Mouse (Mus musculus) liver, embryonic 15.5 days (tissue): Measurements from ENCODE around the gene Chrm4. TPM values are rescaled to one million over a fixed set of nuclear protein-coding genes. Genes with fewer than 3 reads are reported as not detected.

Experiments
- ATAC-seq: fragments of 200-750 bp; cut with Nextera tagmentation; 2 replicates; pipeline ENCODE4 v1.8.0; 2017; ENCODE audit warnings: moderate number of reproducible peaks, mild to moderate bottlenecking, moderate library complexity; ENCODE audit not compliant: insufficient read depth
- H3K27ac ChIP-seq: fragments of 300-500 bp; sonication (generic); replicated peaks from 2 replicates; pipeline ENCODE4 v1.5.1; 2015; ENCODE audit warnings: mild to moderate bottlenecking, inconsistent platforms
- H3K27me3 ChIP-seq: fragments of 300-500 bp; sonication (generic); 2 replicates; pipeline ENCODE4 v1.6.1; 2015; ENCODE audit warnings: mild to moderate bottlenecking, inconsistent platforms
- H3K36me3 ChIP-seq: fragments of 300-500 bp; sonication (generic); replicated peaks from 2 replicates; pipeline ENCODE4 v1.6.1; 2015; ENCODE audit warnings: moderate library complexity, mild to moderate bottlenecking, inconsistent platforms
- H3K4me1 ChIP-seq: fragments of 300-500 bp; sonication (generic); replicated peaks from 2 replicates; pipeline ENCODE4 v1.6.1; 2015; ENCODE audit warnings: inconsistent platforms
- H3K4me2 ChIP-seq: fragments of 300-500 bp; sonication (generic); 2 replicates; pipeline ENCODE4 v1.6.1; 2015; ENCODE audit warnings: moderate library complexity, mild to moderate bottlenecking, inconsistent platforms
- H3K4me3 ChIP-seq: fragments of 300-500 bp; sonication (generic); replicated peaks from 2 replicates; pipeline ENCODE4 v1.5.1; 2015; ENCODE audit warnings: mild to moderate bottlenecking, inconsistent platforms
- H3K9ac ChIP-seq: fragments of 300-500 bp; sonication (generic); 2 replicates; pipeline ENCODE4 v1.6.1; 2015; ENCODE audit warnings: moderate library complexity, mild to moderate bottlenecking, inconsistent platforms
- H3K9me3 ChIP-seq: fragments of 300-500 bp; sonication (generic); replicated peaks from 2 replicates; pipeline ENCODE4 v1.6.1; 2016; ENCODE audit warnings: inconsistent platforms
- WGBS: fragments of 180-500 bp; shearing (Covaris S2); methylation state at CpG from one replicate; pipeline ENCODE4 v1.1.7; 2015; ENCODE audit warnings: mixed read lengths; ENCODE audit not compliant: insufficient replicate concordance; 5-methylcytosine and 5-hydroxymethylcytosine counted together
- polyA plus RNA-seq: library from polyadenylated mRNA; unstranded; fragments of >200 nt; fragmentation: Nextera tagmentation; extraction: Ambion mirVana; gene quantifications from 2 replicates; pipeline ENCODE4 v1.2.1, GENCODE M21; 2015

The Chrm4 gene
- polyA plus RNA-seq, 1 experiment from 2014 or later: not detected

DNA sequence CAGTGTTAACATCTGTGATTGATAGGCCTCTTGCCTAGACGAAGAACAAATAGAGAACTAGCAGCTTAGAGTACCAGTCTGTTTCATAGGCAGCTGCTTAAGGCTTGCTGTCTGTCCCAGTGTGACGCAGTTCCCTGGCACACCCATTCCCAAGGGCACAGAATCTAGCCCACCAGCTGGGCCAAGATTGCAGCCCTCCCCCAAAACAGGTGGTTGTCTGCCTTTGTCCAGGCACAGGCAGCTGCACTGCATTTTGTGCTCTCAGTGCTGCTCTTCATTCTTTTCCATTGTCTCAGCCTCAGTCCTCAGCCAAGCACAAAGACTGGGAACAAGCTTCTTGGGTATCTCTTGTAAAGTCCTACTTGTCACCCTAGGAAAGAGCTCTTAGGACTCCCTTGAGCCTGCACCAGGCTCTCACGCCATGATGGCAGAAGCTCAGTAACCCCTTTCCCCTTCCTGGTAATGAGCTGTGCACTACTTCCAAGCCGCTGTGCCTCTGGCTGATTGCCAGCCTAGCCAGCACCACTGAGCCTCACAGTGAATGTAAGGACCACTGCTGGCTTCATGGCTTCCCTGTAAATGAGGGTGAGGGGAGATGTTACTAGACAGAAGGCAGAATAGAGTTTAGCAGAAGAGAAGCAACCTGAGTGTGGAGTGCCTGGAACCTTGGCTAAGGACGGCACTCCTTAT lies 22.3 kb upstream of the Chrm4 start:
- no peak for ATAC-seq
- Histone ChIP-seq H3K36me3 (peaks cover 29% of the 10 kb centered on the region), H3K9me3 (no peaks in the 10 kb centered on the region), H3K4me2 (no peak overlapping the region), H3K27me3 (no peaks in the 10 kb centered on the region), H3K4me3 (no peak overlapping the region), H3K4me1 (no peaks in the 10 kb centered on the region), H3K27ac (no peak overlapping the region), H3K9ac (no peak overlapping the region)
- 68% methylated on average over 5 of the region's 5 CpGs for WGBS

DNA sequence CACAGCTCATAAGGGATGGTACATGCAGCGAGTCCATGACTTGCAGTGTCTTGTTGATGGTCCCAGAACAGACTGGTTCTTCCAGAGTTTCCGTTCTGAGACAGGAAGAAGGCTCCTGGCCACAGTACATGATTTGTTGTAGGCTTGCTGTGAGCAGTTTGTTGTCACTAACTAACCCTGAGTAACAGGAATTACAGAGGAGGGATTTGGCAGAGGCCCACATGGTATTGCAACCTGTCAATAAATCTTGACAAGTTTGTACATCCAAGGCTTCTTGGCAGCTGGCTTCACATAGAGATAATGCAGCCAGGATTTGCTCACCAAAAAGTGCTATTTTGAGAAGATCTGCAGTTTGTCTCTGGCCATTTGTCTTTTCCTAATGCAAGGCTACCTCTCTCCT lies 20.9 kb upstream of the Chrm4 start:
- no peak for ATAC-seq
- Histone ChIP-seq H3K36me3 (peaks cover 29% of the 10 kb centered on the region), H3K4me2 (no peak overlapping the region), H3K4me3 (no peak overlapping the region), H3K27ac (no peak overlapping the region), H3K9me3 (no peaks in the 10 kb centered on the region), H3K9ac (no peak overlapping the region), H3K4me1 (no peaks in the 10 kb centered on the region), H3K27me3 (no peaks in the 10 kb centered on the region)
- 87% methylated on average over 2 of the region's 2 CpGs for WGBS

DNA sequence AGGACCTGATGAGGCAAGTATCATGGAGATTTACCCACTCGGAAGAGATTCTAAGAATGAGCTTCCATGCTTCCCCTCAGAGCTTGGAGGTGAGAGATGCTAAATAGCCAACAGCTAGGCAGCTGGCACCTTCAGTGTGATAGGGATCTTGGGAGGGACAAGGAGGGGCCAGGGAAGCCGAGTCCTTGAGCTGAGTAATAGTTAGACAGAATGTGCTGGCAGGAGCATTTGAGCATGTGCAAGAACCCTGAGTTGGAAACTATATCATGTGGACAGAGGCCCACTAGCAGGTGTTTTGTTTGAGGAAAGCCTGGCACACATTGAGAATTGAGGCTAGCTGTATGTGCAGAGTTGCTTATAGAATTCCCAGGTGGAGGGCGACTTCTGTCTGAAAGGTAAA lies 14.4 kb upstream of the Chrm4 start:
- 54% methylated on average over 3 of the region's 3 CpGs for WGBS
- Histone ChIP-seq H3K36me3 (peaks cover 76% of the 10 kb centered on the region), H3K9ac (no peak overlapping the region), H3K4me2 (no peak overlapping the region), H3K9me3 (no peaks in the 10 kb centered on the region), H3K4me3 (no peak overlapping the region), H3K27ac (no peak overlapping the region), H3K4me1 (peaks cover 39% of the 10 kb centered on the region), H3K27me3 (no peaks in the 10 kb centered on the region)
- ATAC-seq: no peak

DNA sequence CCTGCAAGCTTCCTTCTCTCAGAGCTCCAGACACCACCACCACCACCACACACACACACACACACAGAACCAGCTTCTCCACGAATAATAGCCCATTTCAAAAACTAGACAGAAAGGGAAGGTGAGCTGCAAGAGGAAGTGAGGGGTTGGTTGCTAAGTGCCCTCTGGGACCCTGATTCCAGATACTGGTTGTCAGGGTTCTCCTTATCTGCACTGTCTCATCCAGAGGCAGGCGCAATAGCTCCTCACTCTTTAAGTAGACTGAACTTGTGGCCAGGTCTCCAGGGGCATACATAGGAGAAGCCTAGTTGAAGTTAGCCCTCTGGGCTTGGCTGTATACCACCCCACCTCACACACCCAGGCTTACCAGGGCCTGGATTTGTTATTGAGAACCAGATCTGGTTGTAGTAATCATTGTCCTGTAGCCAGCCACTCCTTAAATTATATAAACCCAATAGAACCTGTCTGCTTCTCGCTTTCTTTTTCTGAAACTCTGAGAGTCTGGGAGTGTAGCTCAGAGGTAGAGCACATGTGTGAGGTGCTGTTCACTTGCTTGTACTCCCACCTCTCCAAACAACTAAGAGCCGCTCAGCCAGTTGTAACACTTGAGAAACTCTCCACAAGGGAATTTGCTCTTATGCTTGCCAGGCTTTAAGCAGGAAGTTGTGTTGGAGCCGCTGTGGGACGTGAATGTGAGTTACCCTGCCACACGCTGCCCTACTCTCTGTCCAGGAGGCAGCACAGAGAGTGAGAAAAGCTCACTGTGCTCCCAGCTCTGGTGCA lies 13.5 kb upstream of the Chrm4 start:
- no peak for ATAC-seq
- no peak overlapping the region for H3K27ac ChIP-seq
- H3K36me3 ChIP-seq: peaks cover 81% of the 10 kb centered on the region
- H3K9ac ChIP-seq: no peak overlapping the region
- H3K27me3 ChIP-seq: no peaks in the 10 kb centered on the region
- no peak overlapping the region for H3K4me2 ChIP-seq
- no peak overlapping the region for H3K4me3 ChIP-seq
- no peaks in the 10 kb centered on the region for H3K9me3 ChIP-seq
- 66% methylated on average over 7 of the region's 7 CpGs for WGBS
- H3K4me1 ChIP-seq: peaks cover 39% of the 10 kb centered on the region

DNA sequence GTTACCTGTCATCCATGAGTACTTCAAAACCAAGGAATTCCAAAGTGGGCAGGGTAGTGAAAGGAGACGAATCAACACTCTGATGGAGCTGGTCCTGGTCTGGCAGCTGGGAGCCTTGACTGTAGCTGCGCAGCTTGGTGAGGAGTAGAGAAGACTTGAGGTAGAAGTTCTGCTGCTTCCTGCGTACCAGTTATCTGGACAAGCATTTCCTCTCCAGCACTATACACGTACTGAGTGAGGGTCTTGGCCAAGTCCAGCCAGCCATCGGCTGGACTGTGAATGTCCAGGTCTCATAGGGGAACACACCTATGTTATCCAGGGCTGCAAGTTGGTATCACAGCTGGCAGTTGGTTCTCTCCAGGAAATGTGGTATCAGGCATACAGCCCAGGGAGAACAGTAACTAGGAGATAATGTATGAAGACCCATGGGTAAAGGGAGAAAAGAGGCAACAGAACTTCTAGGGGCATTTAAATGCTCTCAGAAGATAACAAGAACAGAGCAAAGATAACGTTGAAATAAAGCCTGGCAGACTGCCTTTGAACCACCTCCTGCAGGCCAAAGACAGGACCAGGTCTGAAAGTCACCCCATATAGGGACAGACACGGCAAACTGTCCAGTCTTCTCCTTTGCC lies 10.6 kb upstream of the Chrm4 start:
- 24% methylated on average over 7 of the region's 7 CpGs for WGBS
- ATAC-seq: peak; percentile 76

DNA sequence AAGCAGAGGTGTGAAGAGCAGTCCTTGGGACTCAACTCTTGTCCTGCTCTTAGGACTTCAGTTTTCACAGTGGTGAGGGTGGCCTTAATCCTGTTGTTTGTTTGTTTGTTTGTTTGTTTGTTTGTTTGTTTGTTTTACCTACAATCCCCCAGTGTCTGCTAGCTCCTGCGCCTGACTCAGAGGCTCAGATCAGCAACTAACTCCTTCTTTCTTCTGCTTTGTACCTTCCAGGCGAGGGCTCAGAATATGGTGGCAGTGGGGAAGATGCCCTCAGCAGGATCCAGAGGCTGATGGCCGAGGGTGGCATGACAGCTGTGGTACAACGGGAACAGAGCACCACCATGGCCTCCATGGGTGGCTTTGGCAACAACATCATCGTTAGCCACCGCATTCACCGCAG lies 10.0 kb upstream of the Chrm4 start:
- H3K4me2 ChIP-seq: no peak overlapping the region
- WGBS: 79% methylated on average over 7 of the region's 7 CpGs
- ATAC-seq: no peak
- H3K36me3 ChIP-seq: peaks cover 53% of the 10 kb centered on the region
- no peaks in the 10 kb centered on the region for H3K9me3 ChIP-seq
- H3K27ac ChIP-seq: no peak overlapping the region
- no peak overlapping the region for H3K9ac ChIP-seq
- H3K4me1 ChIP-seq: peaks cover 51% of the 10 kb centered on the region
- peaks cover 26% of the 10 kb centered on the region for H3K27me3 ChIP-seq
- H3K4me3 ChIP-seq: no peak overlapping the region

More for the DNA sequence above, 10.6 kb upstream of the Chrm4 start:
- Histone ChIP-seq H3K9ac (no peak overlapping the region), H3K27ac (peak overlapping the region; percentile 29; the same call in 1 of the 2 replicates), H3K4me2 (no peak overlapping the region), H3K27me3 (peaks cover 20% of the 10 kb centered on the region), H3K4me3 (no peak overlapping the region), H3K9me3 (no peaks in the 10 kb centered on the region), H3K36me3 (peaks cover 59% of the 10 kb centered on the region), H3K4me1 (peaks cover 45% of the 10 kb centered on the region)

DNA sequence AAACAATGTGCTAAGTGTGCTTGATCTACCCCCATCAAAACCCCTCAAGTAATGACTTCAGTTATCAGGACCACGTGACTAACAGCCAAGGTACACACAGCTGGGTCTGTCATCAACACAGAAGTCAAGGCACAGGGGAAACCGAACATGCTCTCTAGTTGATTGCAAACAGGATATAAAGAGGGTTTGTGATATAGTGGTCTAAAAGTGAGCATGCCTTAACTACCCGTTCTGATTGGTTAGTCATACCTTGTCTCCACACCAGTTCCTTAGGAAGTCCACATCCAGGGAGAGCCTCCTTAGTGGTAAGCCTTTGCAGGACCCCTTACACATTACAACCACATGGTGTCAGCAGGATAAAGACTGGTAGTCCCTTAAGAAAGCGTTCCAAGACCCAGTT lies 6.9 kb upstream of the Chrm4 start:
- Histone ChIP-seq H3K4me1 (peaks cover 52% of the 10 kb centered on the region), H3K4me2 (no peak overlapping the region), H3K4me3 (no peak overlapping the region), H3K36me3 (peaks cover 26% of the 10 kb centered on the region), H3K27me3 (peaks cover 57% of the 10 kb centered on the region), H3K9ac (no peak overlapping the region), H3K9me3 (no peaks in the 10 kb centered on the region), H3K27ac (no peak overlapping the region)
- WGBS: 55% methylated on average over 4 of the region's 4 CpGs
- ATAC-seq: no peak

DNA sequence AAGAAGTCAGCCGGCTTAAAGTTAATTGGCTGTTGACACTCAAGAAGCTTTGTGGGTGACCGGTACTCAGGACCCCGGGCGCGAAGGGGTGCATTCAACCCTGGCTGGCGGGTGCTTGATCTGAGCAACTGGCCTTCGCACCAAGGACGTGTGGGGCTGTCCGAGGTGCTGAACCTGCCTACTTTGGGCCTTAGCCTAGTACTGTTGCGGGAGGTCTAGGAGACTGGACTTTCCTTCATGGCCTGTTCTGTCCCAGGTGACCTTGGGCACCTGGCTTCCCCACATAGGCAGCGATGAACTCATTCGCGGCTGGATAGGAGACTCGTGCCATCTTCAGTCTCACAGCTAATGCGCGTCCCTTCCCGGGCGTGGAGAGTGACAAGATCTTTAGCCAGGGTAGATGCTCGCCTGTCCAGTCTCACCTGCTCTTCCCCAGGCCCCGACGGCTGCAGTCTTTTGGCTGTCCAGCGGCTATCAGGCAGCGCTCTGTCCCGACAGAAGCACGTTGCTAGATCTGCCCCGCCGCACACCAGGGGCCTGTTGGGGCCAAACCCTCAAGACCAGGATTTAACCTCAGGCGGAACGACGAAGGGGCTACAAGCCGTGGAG lies 5.8 kb upstream of the Chrm4 start:
- Histone ChIP-seq H3K9ac (no peak overlapping the region), H3K4me2 (peak overlapping the region; percentile 80), H3K27me3 (peaks cover 68% of the 10 kb centered on the region), H3K9me3 (no peaks in the 10 kb centered on the region), H3K4me1 (peaks cover 43% of the 10 kb centered on the region), H3K27ac (no peak overlapping the region), H3K4me3 (peak overlapping the region; percentile 52), H3K36me3 (peaks cover 20% of the 10 kb centered on the region)
- WGBS: 6% methylated on average over 31 of the region's 31 CpGs
- no peak for ATAC-seq

DNA sequence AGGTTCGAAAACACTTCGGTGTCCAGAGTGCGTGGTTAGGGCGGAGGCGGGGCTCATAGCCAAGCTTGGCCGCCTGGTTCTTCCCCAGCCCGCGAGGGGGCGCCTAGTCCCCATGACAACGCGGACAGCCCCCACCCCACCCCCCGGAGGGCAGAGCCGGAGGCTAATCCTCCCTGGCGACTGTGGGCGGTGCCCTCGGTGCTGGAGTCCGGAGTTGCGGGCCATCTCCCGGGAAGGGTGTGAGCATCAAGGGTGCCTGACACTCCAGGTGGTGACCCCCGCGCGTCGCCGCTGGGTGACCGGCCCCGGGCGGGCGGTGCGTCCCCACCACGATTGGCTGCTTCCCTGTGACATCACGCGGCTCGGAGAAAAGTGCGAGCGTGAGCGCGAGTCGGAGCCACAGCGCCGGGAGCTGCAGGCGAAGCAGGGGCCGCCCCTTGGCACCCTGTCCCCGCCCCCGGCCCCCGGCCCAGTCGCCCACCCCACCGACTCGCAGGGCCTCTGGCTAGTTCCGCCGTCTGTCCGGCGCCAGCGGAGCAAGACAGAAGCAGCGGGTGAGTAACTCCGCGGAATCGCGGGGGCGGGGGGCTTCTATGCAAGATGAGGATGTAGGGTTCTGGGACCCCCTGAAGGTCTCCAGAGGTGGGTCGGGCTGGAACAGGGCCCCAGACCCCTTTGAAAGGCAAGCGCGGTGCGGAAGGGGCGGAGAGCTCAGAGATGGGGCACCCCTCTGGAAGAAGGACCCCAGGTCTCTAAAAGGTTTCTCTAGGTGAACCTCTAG lies 5.1 kb upstream of the Chrm4 start:
- Histone ChIP-seq H3K36me3 (peaks cover 14% of the 10 kb centered on the region), H3K27ac (no peak overlapping the region), H3K9me3 (no peaks in the 10 kb centered on the region), H3K4me2 (peak overlapping the region; percentile 80), H3K4me3 (peak overlapping the region; percentile 52), H3K27me3 (peaks cover 75% of the 10 kb centered on the region), H3K9ac (no peak overlapping the region), H3K4me1 (peaks cover 37% of the 10 kb centered on the region)
- ATAC-seq: peak; percentile 23; the same call in 1 of the 2 replicates
- WGBS: under 1% methylated on average over 64 of the region's 64 CpGs

DNA sequence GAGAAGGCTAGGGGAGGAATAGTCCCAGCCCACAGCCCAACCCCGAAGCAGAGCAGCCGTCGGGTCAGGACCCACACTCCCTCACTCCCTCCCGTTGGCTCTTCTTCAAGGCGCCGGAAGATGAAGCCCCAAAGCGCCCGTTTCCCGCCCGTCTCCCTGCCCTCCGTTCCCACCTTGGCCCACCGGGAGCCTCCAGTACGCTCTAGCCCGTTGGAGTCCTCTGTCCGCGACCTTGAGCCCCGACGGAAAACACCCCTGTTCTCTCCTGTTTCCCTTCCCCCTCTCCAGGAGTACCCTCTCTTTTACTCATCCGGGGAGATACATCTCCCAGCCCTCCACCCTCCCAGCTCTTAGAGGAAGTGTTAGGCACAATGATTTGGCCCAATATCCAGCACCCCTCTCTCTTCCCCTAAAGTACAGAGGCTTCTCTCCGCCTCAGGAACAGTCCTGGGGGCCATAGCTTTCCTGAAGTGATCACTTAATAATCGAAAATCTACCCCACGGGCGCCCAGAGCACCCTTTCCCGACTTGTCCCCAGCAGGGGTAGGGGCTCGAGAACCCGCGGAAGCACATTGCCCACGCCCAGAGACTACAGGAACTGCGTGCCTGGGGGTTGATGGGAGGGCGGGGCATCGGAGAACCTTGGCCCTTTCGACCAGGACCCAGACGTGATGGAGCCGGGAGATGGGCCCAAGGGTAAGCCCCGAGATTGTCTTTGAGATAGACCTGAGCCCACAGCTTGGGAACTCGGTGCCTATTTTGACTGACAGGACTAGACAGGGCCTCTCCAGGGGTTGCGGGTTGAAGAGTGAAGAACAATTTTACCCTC lies 4.2 kb upstream of the Chrm4 start:
- Histone ChIP-seq H3K36me3 (peaks cover 7% of the 10 kb centered on the region), H3K9ac (no peak overlapping the region), H3K4me3 (peak overlapping the region; percentile 52), H3K4me1 (peaks cover 38% of the 10 kb centered on the region), H3K27ac (no peak overlapping the region), H3K4me2 (peak overlapping the region; percentile 80), H3K27me3 (peaks cover 82% of the 10 kb centered on the region), H3K9me3 (no peaks in the 10 kb centered on the region)
- no peak for ATAC-seq
- 3% methylated on average over 37 of the region's 37 CpGs for WGBS
